Mouse (Mus musculus) kidney, embryonic 16.5 days (tissue): Measurements from ENCODE around the gene Mucl1. TPM values are rescaled to one million over a fixed set of nuclear protein-coding genes. Genes with fewer than 3 reads are reported as not detected.
"Not testable (repeated sequence)": the region's sequence is repeated elsewhere in the genome, so short reads cannot be mapped to it uniquely, and the experiment has no call there.

ENCODE experiments used
- ATAC-seq: fragments of 200-750 bp; cut with Nextera tagmentation; 2 replicates; pipeline ENCODE4 v1.8.0; 2017; ENCODE audit warnings: moderate TSS enrichment; ENCODE audit not compliant: low FRiP score, low TSS enrichment
- H3K27ac ChIP-seq: fragments of 300-500 bp; sonication (generic); 2 replicates; pipeline ENCODE4 v1.5.1; 2014; ENCODE audit warnings: low read length
- H3K27me3 ChIP-seq: fragments of 300-500 bp; sonication (generic); 2 replicates; pipeline ENCODE4 v1.6.1; 2014; ENCODE audit warnings: low read length, control low read depth, mixed read lengths; ENCODE audit not compliant: insufficient read depth
- H3K36me3 ChIP-seq: fragments of 300-500 bp; sonication (generic); 2 replicates; pipeline ENCODE4 v1.6.1; 2014; ENCODE audit warnings: low read length, control low read depth, mixed read lengths; ENCODE audit not compliant: insufficient read depth
- H3K4me1 ChIP-seq: fragments of 300-500 bp; sonication (generic); 2 replicates; pipeline ENCODE4 v1.6.1; 2014; ENCODE audit warnings: low read length, control low read depth, mixed read lengths; ENCODE audit not compliant: insufficient read depth
- H3K4me2 ChIP-seq: fragments of 300-500 bp; sonication (generic); replicated peaks from 2 replicates; pipeline ENCODE4 v1.6.1; 2014; ENCODE audit warnings: low read depth, low read length
- H3K4me3 ChIP-seq: fragments of 300-500 bp; sonication (generic); 2 replicates; pipeline ENCODE4 v1.5.1; 2014; ENCODE audit warnings: mild to moderate bottlenecking, low read length
- H3K9ac ChIP-seq: fragments of 300-500 bp; sonication (generic); replicated peaks from 2 replicates; pipeline ENCODE4 v1.6.1; 2014; ENCODE audit warnings: low read length
- H3K9me3 ChIP-seq: fragments of 300-500 bp; sonication (generic); 2 replicates; pipeline ENCODE4 v1.6.1; 2016; ENCODE audit warnings: low read length, control low read depth
- WGBS: fragments of 180-500 bp; shearing (Covaris S2); extraction: QIAGEN DNeasy Blood & Tissue Kit; methylation state at CpG from one replicate; pipeline ENCODE4 v1.1.7; 2014; 5-methylcytosine and 5-hydroxymethylcytosine counted together
- polyA plus RNA-seq: library from polyadenylated mRNA; unstranded; fragments of >200 nt; fragmentation: Nextera tagmentation; extraction: Ambion mirVana; gene quantifications from 2 replicates; pipeline ENCODE4 v1.2.1, GENCODE M21; 2015

Mucl1 gene
- polyA plus RNA-seq: not detected in 2 replicates

GRCm38 (mm10) chr15:103755369-103755768, at the start of gene Mucl1:
Mucl1 (minus strand) TSS chr15:103755469.
- Histone ChIP-seq H3K4me3 (no peak within 1 kb of the TSS), H3K4me2 (no peak within 1 kb of the TSS), H3K9ac (no peak within 1 kb of the TSS), H3K9me3 (no peaks in the 10 kb centered on the region), H3K27ac (no peak within 1 kb of the TSS), H3K4me1 (no peaks in the 10 kb centered on the region), H3K36me3 (no peaks in the 10 kb centered on the region), H3K27me3 (no peaks in the 10 kb centered on the region)
- 98% methylated on average over 2 of the region's 2 CpGs for WGBS
- no peak for ATAC-seq

- H3K9me3 ChIP-seq, H3K4me1 ChIP-seq, H3K36me3 ChIP-seq, H3K27ac ChIP-seq, ATAC-seq, H3K4me2 ChIP-seq, H3K27me3 ChIP-seq, H3K9ac ChIP-seq, H3K4me3 ChIP-seq: not testable (repeated sequence)
- WGBS: 10% methylated on average over 5 of the region's 5 CpGs
Measured at GRCm38 (mm10) chr15:103766836-103767235, 11.6 kb upstream of the Mucl1 start.

- not testable (repeated sequence) for H3K9me3 ChIP-seq, H3K36me3 ChIP-seq, H3K4me1 ChIP-seq, H3K9ac ChIP-seq, H3K27ac ChIP-seq, H3K4me2 ChIP-seq, ATAC-seq, H3K4me3 ChIP-seq, H3K27me3 ChIP-seq
- WGBS: 77% methylated on average over 3 of the region's 5 CpGs
Measured at GRCm38 (mm10) chr15:103716861-103717260, 38.4 kb downstream of the Mucl1 start.

Other genes with a start within 250 kb of the Mucl1 start
- gene Ppp1r1a, start 217.5 kb downstream of the Mucl1 start, polyA plus RNA-seq: 22.8 and 23.5 TPM in 2 replicates
- gene Glycam1, start 190.4 kb downstream of the Mucl1 start, polyA plus RNA-seq: not detected in 2 replicates
- not detected in 2 replicates for gene Mucl2, start 143.8 kb upstream of the Mucl1 start, polyA plus RNA-seq